Mouse (Mus musculus) forebrain, embryonic 15.5 days (tissue): Measurements from ENCODE around the gene Cntnap2. TPM values are rescaled to one million over a fixed set of nuclear protein-coding genes. Genes with fewer than 3 reads are reported as not detected.

Experiments
- ATAC-seq: fragments of 200-750 bp; cut with Nextera tagmentation; replicated peaks from 2 replicates; pipeline ENCODE4 v1.8.0; 2017; ENCODE audit warnings: mild to moderate bottlenecking, moderate TSS enrichment, moderate library complexity
- H3K27ac ChIP-seq: fragments of 300-500 bp; sonication (generic); replicated peaks from 2 replicates; pipeline ENCODE4 v1.5.1; 2015; ENCODE audit warnings: mild to moderate bottlenecking, inconsistent platforms
- H3K27me3 ChIP-seq: fragments of 300-500 bp; sonication (generic); 2 replicates; pipeline ENCODE4 v1.6.1; 2015; ENCODE audit warnings: inconsistent platforms
- H3K36me3 ChIP-seq: fragments of 300-500 bp; sonication (generic); 2 replicates; pipeline ENCODE4 v1.6.1; 2015; ENCODE audit warnings: mild to moderate bottlenecking, inconsistent platforms
- H3K4me1 ChIP-seq: fragments of 300-500 bp; sonication (generic); 2 replicates; pipeline ENCODE4 v1.6.1; 2015; ENCODE audit warnings: inconsistent platforms
- H3K4me2 ChIP-seq: fragments of 300-500 bp; sonication (generic); replicated peaks from 2 replicates; pipeline ENCODE4 v1.6.1; 2015; ENCODE audit warnings: mild to moderate bottlenecking, inconsistent platforms
- H3K4me3 ChIP-seq: fragments of 300-500 bp; sonication (generic); 2 replicates; pipeline ENCODE4 v1.5.1; 2015; ENCODE audit warnings: mild to moderate bottlenecking, inconsistent platforms
- H3K9ac ChIP-seq: fragments of 300-500 bp; sonication (generic); replicated peaks from 2 replicates; pipeline ENCODE4 v1.6.1; 2015; ENCODE audit warnings: mild to moderate bottlenecking, inconsistent platforms
- H3K9me3 ChIP-seq: fragments of 300-500 bp; sonication (generic); 2 replicates; pipeline ENCODE4 v1.6.1; 2016; ENCODE audit warnings: inconsistent platforms
- WGBS: fragments of 180-500 bp; shearing (Covaris S2); methylation state at CpG from one replicate; pipeline ENCODE4 v1.1.7; 2015; ENCODE audit warnings: mixed read lengths; 5-methylcytosine and 5-hydroxymethylcytosine counted together
- polyA plus RNA-seq: library from polyadenylated mRNA; unstranded; fragments of >200 nt; fragmentation: Nextera tagmentation; extraction: Ambion mirVana; gene quantifications from 2 replicates; pipeline ENCODE4 v1.2.1, GENCODE M21; 2015

The Cntnap2 gene
- polyA plus RNA-seq, 1 experiment from 2014 or later = 67.0 TPM

DNA sequence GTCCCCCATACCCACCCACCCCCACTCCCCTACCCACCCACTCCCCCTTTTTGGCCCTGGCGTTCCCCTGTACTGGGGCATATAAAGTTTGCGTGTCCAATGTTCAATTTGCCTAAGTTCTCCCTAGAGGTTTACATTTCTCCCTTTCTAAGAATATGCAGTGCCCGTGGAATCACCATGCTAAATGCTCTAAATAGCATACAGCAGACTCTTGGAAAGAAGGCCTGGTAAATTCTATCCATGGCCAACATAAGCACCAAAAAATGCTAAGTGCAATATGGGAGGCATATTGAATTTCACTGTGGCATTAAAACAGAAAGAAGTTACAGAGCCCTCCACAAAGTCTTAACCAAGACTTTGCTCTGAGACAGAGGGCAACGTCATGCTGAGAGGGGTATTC, 177.4 kb downstream of the Cntnap2 start:
- H3K36me3 ChIP-seq = no peaks in the 10 kb centered on the region
- no peaks in the 10 kb centered on the region for H3K9me3 ChIP-seq
- no peak overlapping the region for H3K27ac ChIP-seq
- no peak overlapping the region for H3K4me2 ChIP-seq
- no peaks in the 10 kb centered on the region for H3K4me1 ChIP-seq
- ATAC-seq = no peak
- no peak overlapping the region for H3K4me3 ChIP-seq
- H3K27me3 ChIP-seq = no peaks in the 10 kb centered on the region
- 87% methylated on average over 4 of the region's 4 CpGs for WGBS
- H3K9ac ChIP-seq = no peak overlapping the region

GRCm38 (mm10) chr6:45238117-45238516, 179.0 kb downstream of the Cntnap2 start:
- H3K27ac ChIP-seq = no peak overlapping the region
- ATAC-seq = 0 out of 2 replicates have a peak, but pooled peaks have one; percentile 29
- H3K9ac ChIP-seq = no peak overlapping the region

GRCm38 (mm10) chr6:45241218-45241617, 182.1 kb downstream of the Cntnap2 start:
- no peaks in the 10 kb centered on the region for H3K4me1 ChIP-seq
- ATAC-seq = no peak
- H3K9me3 ChIP-seq = no peaks in the 10 kb centered on the region
- H3K36me3 ChIP-seq = no peaks in the 10 kb centered on the region
- H3K9ac ChIP-seq = no peak overlapping the region
- no peak overlapping the region for H3K4me2 ChIP-seq
- H3K27ac ChIP-seq = no peak overlapping the region
- H3K27me3 ChIP-seq = no peaks in the 10 kb centered on the region
- 84% methylated on average over 1 of the region's 1 CpGs for WGBS
- no peak overlapping the region for H3K4me3 ChIP-seq

More at GRCm38 (mm10) chr6:45238117-45238516, 179.0 kb downstream of the Cntnap2 start:
- Histone ChIP-seq H3K4me3 (no peak overlapping the region), H3K27me3 (no peaks in the 10 kb centered on the region), H3K9me3 (no peaks in the 10 kb centered on the region), H3K4me2 (no peak overlapping the region), H3K4me1 (no peaks in the 10 kb centered on the region), H3K36me3 (no peaks in the 10 kb centered on the region)

- no peak overlapping the region for H3K4me2 ChIP-seq
- H3K9me3 ChIP-seq = no peaks in the 10 kb centered on the region
- no peaks in the 10 kb centered on the region for H3K27me3 ChIP-seq
- no peaks in the 10 kb centered on the region for H3K36me3 ChIP-seq
- ATAC-seq = no peak
- no peak overlapping the region for H3K4me3 ChIP-seq
- no peak overlapping the region for H3K9ac ChIP-seq
- WGBS = 79% methylated on average over 1 of the region's 1 CpGs
- no peaks in the 10 kb centered on the region for H3K4me1 ChIP-seq
- no peak overlapping the region for H3K27ac ChIP-seq
These were observed 185.5 kb downstream of the Cntnap2 start for GRCm38 (mm10) chr6:45244680-45245079.

GRCm38 (mm10) chr6:45258047-45258446, 198.9 kb downstream of the Cntnap2 start:
- Histone ChIP-seq H3K27me3 (no peaks in the 10 kb centered on the region), H3K4me1 (no peaks in the 10 kb centered on the region), H3K9ac (no peak overlapping the region), H3K4me3 (no peak overlapping the region), H3K27ac (no peak overlapping the region), H3K9me3 (no peaks in the 10 kb centered on the region), H3K4me2 (no peak overlapping the region), H3K36me3 (no peaks in the 10 kb centered on the region)
- WGBS = 74% methylated on average over 1 of the region's 1 CpGs
- ATAC-seq = no peak

DNA sequence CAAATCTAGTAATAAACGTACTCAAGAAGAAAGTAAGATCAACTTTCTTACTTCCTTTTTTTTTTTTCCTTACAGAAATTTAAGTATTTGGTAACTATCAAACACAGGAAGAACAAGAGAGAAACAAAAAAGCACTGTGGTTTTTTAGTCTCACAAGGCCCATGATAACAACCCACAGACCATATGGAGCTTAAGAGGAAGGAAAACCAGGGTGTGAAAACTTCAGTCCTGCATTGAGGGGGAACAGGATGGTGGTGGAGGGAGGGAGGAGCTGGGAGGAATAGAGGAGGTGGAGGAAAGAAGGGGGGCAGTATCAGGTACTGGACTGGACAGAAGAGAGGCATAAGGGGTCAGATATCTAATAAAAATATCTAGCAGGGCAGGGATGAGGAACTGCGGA, 212.4 kb downstream of the Cntnap2 start:
- ATAC-seq = no peak
- H3K4me2 ChIP-seq = no peak overlapping the region
- WGBS = 91% methylated on average over 2 of the region's 2 CpGs
- H3K27ac ChIP-seq = no peak overlapping the region
- no peaks in the 10 kb centered on the region for H3K36me3 ChIP-seq
- no peak overlapping the region for H3K4me3 ChIP-seq
- H3K27me3 ChIP-seq = no peaks in the 10 kb centered on the region
- H3K9me3 ChIP-seq = no peaks in the 10 kb centered on the region
- no peak overlapping the region for H3K9ac ChIP-seq
- no peaks in the 10 kb centered on the region for H3K4me1 ChIP-seq

DNA sequence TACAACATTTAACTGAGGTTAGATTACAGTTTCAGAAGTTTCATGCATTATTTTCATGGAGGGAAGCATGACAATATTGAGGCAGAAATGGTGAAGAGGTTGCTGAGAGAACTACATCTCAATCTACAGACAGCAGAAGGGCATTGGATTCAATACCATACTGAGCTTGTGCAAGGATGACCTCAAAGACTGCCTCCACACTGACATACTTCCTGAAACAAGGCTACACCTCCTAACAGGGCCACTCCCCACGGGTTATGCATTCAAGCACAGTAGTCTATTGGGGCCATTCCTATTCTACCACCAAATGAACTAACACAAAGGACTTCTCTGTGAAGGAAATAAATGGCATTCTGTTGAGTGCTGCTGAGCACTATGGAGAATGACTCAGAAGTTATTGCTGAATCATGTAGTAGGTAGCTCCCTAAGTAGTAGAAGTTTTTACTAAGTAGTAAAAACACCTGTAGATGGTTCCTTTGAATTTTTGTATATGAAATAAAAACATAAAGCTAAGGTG, 214.2 kb downstream of the Cntnap2 start:
- no peak overlapping the region for H3K27ac ChIP-seq
- H3K9ac ChIP-seq = no peak overlapping the region
- WGBS = 26% methylated on average over 1 of the region's 1 CpGs
- H3K27me3 ChIP-seq = no peaks in the 10 kb centered on the region
- H3K4me2 ChIP-seq = no peak overlapping the region
- no peaks in the 10 kb centered on the region for H3K4me1 ChIP-seq
- no peak overlapping the region for H3K4me3 ChIP-seq
- no peak for ATAC-seq
- no peaks in the 10 kb centered on the region for H3K36me3 ChIP-seq
- no peaks in the 10 kb centered on the region for H3K9me3 ChIP-seq

- no peaks in the 10 kb centered on the region for H3K27me3 ChIP-seq
- ATAC-seq = no peak
- 93% methylated on average over 1 of the region's 1 CpGs for WGBS
- H3K9me3 ChIP-seq = no peaks in the 10 kb centered on the region
- no peak overlapping the region for H3K27ac ChIP-seq
- H3K4me3 ChIP-seq = no peak overlapping the region
- no peak overlapping the region for H3K9ac ChIP-seq
- no peaks in the 10 kb centered on the region for H3K36me3 ChIP-seq
- H3K4me1 ChIP-seq = no peaks in the 10 kb centered on the region
- no peak overlapping the region for H3K4me2 ChIP-seq
These were observed 231.0 kb downstream of the Cntnap2 start for GRCm38 (mm10) chr6:45290154-45290553.

- no peaks in the 10 kb centered on the region for H3K4me1 ChIP-seq
- 61% methylated on average over 3 of the region's 3 CpGs for WGBS
- no peaks in the 10 kb centered on the region for H3K9me3 ChIP-seq
- H3K9ac ChIP-seq = no peak overlapping the region
- no peaks in the 10 kb centered on the region for H3K27me3 ChIP-seq
- no peak for ATAC-seq
- H3K36me3 ChIP-seq = no peaks in the 10 kb centered on the region
- H3K4me2 ChIP-seq = no peak overlapping the region
- no peak overlapping the region for H3K4me3 ChIP-seq
- no peak overlapping the region for H3K27ac ChIP-seq
These were observed 258.3 kb downstream of the Cntnap2 start for GRCm38 (mm10) chr6:45317455-45317854.

DNA sequence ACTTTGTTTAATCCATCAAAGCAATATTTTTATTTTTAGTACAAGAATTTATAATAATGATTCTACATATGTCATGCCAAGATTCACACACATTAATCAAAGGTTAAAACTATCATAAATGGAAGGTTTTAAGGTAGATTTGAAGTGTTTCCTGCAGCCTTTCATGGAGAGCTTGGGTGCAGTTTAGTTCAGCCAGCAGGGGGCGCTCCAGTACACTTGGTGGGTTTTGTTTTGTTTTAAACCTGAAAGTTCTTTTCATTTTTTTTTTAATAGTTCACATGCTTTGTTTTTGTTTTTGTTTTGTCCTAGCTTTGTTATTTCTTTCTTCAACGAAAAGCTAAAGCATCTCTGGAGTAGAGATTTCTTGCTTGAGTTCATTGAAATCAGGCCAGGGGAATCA, 264.3 kb downstream of the Cntnap2 start:
- Histone ChIP-seq H3K36me3 (no peaks in the 10 kb centered on the region), H3K4me3 (no peak overlapping the region), H3K27ac (no peak overlapping the region), H3K4me1 (no peaks in the 10 kb centered on the region), H3K9me3 (no peaks in the 10 kb centered on the region), H3K4me2 (no peak overlapping the region), H3K27me3 (no peaks in the 10 kb centered on the region), H3K9ac (no peak overlapping the region)
- no peak for ATAC-seq
- WGBS = 3% methylated on average over 2 of the region's 2 CpGs

DNA sequence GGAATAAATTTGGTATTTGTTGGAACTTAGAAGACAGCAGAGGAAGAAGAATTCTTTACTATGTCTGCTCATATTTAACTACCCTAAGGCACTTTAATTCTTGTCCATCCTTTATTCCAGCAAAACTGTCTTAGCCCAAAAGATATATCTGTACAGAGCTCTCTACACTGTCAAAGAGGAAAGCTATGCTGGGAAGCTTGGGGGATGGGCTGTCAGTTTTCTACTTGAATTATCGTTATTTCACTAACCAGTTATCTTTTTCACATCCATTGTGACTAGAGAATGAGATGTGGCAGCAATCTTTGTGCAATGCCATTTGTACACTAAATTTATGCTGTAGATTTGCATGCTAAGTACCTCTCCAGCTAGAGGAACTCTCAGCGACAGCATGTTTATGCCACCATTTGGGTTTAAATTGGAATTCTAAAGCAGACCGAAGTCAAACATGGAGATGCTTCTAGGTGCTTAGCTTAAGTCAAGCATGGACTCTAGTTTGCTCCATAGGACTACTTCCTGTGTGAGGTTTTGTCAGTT, 268.9 kb downstream of the Cntnap2 start:
- H3K9me3 ChIP-seq = no peaks in the 10 kb centered on the region
- no peak overlapping the region for H3K4me2 ChIP-seq
- 47% methylated on average over 3 of the region's 3 CpGs for WGBS
- no peak overlapping the region for H3K27ac ChIP-seq
- no peak overlapping the region for H3K9ac ChIP-seq
- H3K4me1 ChIP-seq = no peaks in the 10 kb centered on the region
- H3K36me3 ChIP-seq = no peaks in the 10 kb centered on the region
- H3K4me3 ChIP-seq = no peak overlapping the region
- ATAC-seq = no peak; the same call in 1 of the 2 replicates
- H3K27me3 ChIP-seq = no peaks in the 10 kb centered on the region

GRCm38 (mm10) chr6:45345396-45345795, 286.2 kb downstream of the Cntnap2 start:
- Histone ChIP-seq H3K4me2 (no peak overlapping the region), H3K36me3 (no peaks in the 10 kb centered on the region), H3K27me3 (no peaks in the 10 kb centered on the region), H3K4me3 (no peak overlapping the region), H3K9ac (no peak overlapping the region), H3K9me3 (no peaks in the 10 kb centered on the region), H3K4me1 (no peaks in the 10 kb centered on the region), H3K27ac (no peak overlapping the region)
- WGBS = 66% methylated on average over 2 of the region's 2 CpGs
- ATAC-seq = no peak

- Histone ChIP-seq H3K9ac (no peak overlapping the region), H3K9me3 (no peaks in the 10 kb centered on the region), H3K36me3 (no peaks in the 10 kb centered on the region), H3K27ac (no peak overlapping the region), H3K4me2 (no peak overlapping the region), H3K4me1 (no peaks in the 10 kb centered on the region), H3K4me3 (no peak overlapping the region), H3K27me3 (no peaks in the 10 kb centered on the region)
- no peak for ATAC-seq
These were observed 286.8 kb downstream of the Cntnap2 start for GRCm38 (mm10) chr6:45345953-45346352.
